Mouse (Mus musculus) spleen, adult 2 months (tissue): ENCODE data around the gene Pus3. TPM values are rescaled to one million over a fixed set of nuclear protein-coding genes. Genes with fewer than 3 reads are reported as not detected.

Experiments
- DNase-seq, 2 experiments: peaks; one replicate each; pipeline versions ENCODE4 v3.0.0 to v3.0.0-alpha.2; 2012 to 2021; ENCODE audit warnings: low spot score in 2 of 2, low read depth in 1 of 2
- H3K27ac ChIP-seq: fragments of 200-500 bp; 2 replicates; pipeline ENCODE4 v1.5.1; 2012; ENCODE audit warnings: low read length, inconsistent platforms; ENCODE audit not compliant: insufficient read depth
- H3K27me3 ChIP-seq: fragments of 200-500 bp; 2 replicates; pipeline ENCODE4 v1.6.1; 2012; ENCODE audit warnings: mild to moderate bottlenecking, moderate library complexity, low read length, inconsistent platforms; ENCODE audit not compliant: control insufficient read depth, insufficient read depth
- H3K36me3 ChIP-seq: fragments of 200-500 bp; 2 replicates; pipeline ENCODE4 v1.6.1; 2012; ENCODE audit warnings: mild to moderate bottlenecking, low read length, inconsistent platforms; ENCODE audit not compliant: control insufficient read depth, insufficient read depth
- H3K4me1 ChIP-seq: fragments of 200-500 bp; 2 replicates; pipeline ENCODE4 v1.6.1; 2011; ENCODE audit warnings: inconsistent platforms; ENCODE audit not compliant: control insufficient read depth, insufficient read depth, insufficient read length
- H3K4me3 ChIP-seq: fragments of 200-500 bp; 2 replicates; pipeline ENCODE4 v1.5.1; 2011; ENCODE audit warnings: mild to moderate bottlenecking, inconsistent platforms; ENCODE audit not compliant: insufficient read depth, insufficient read length; ENCODE audit errors: extremely low read depth
- CTCF ChIP-seq: fragments of 200-500 bp; IDR thresholded peaks from 2 replicates; pipeline ENCODE4 v1.5.1; 2011; ENCODE audit warnings: mild to moderate bottlenecking, inconsistent platforms; ENCODE audit not compliant: insufficient read depth, insufficient read length, insufficient replicate concordance; ENCODE audit errors: extremely low read depth
- POLR2A ChIP-seq: fragments of 200-500 bp; IDR thresholded peaks from 2 replicates; pipeline ENCODE4 v1.6.1; 2011; ENCODE audit warnings: low read depth, low read length, inconsistent platforms
- WGBS: fragments of 180-500 bp; shearing (Covaris S2); methylation state at CpG from one replicate; pipeline ENCODE4 v1.1.7; 2018; 5-methylcytosine and 5-hydroxymethylcytosine counted together
- polyA plus RNA-seq: library from polyadenylated mRNA; depleted of rRNA; stranded (reverse); fragments of >200 nt; gene quantifications from 2 replicates; pipeline ENCODE4 v1.2.3, GENCODE M21; 2012

Gene Pus3
- polyA plus RNA-seq, 1 experiment: 1.6 TPM

- 48% methylated on average over 1 of the region's 1 CpGs for WGBS
- Histone ChIP-seq H3K27me3 (no peaks in the 10 kb centered on the region), H3K36me3 (no peaks in the 10 kb centered on the region), H3K27ac (no peak overlapping the region), H3K4me1 (no peaks in the 10 kb centered on the region), H3K4me3 (no peak overlapping the region)
- TF ChIP-seq CTCF: no peak
- TF ChIP-seq POLR2A: no peak
- no peak for DNase-seq
Observed at GRCm38 (mm10) chr9:35522821-35523515, 35.4 kb upstream of the Pus3 start.

GRCm38 (mm10) chr9:35523541-35523940 is 34.9 kb upstream of the Pus3 start:
- H3K4me1 ChIP-seq: no peaks in the 10 kb centered on the region
- DNase-seq: no peak
- 72% methylated on average over 5 of the region's 5 CpGs for WGBS

GRCm38 (mm10) chr9:35523941-35524411 is 34.4 kb upstream of the Pus3 start:
- Histone ChIP-seq H3K4me1 (no peaks in the 10 kb centered on the region), H3K27ac (no peak overlapping the region), H3K36me3 (no peaks in the 10 kb centered on the region), H3K4me3 (no peak overlapping the region), H3K27me3 (no peaks in the 10 kb centered on the region)
- 17% methylated on average over 7 of the region's 7 CpGs for WGBS
- peak; percentile 30 to 40 for DNase-seq
- TF ChIP-seq POLR2A: no peak
- peak; percentile 60; the same call in 1 of the 2 replicates for TF ChIP-seq CTCF

More at GRCm38 (mm10) chr9:35523541-35523940, 34.9 kb upstream of the Pus3 start:
- H3K27me3 ChIP-seq: no peaks in the 10 kb centered on the region
- no peaks in the 10 kb centered on the region for H3K36me3 ChIP-seq
- no peak overlapping the region for H3K4me3 ChIP-seq
- H3K27ac ChIP-seq: no peak overlapping the region
- TF ChIP-seq POLR2A (no peak), CTCF (no peak)

DNA sequence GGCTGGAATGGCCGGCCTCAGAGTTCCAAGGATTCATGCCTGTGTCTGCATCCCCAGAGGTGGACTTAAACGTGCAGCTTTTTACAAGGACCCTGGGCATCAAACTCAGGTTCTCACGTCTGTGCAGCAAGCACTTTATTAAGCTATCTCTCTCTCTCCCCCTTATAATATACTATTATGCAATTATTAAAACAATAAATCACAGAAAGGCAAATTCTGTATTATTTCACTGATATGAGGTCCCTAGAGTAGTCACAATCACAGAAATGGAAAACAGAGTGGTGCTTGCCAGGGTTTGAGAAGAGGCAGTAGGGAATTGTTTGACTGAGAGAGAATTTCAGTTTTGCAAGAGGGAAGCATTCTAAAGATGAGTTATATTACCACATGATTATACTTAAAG is 29.3 kb upstream of the Pus3 start:
- Histone ChIP-seq H3K36me3 (no peaks in the 10 kb centered on the region), H3K4me3 (no peak overlapping the region), H3K27me3 (no peaks in the 10 kb centered on the region), H3K4me1 (no peaks in the 10 kb centered on the region), H3K27ac (no peak overlapping the region)
- no peak for DNase-seq
- 74% methylated on average over 3 of the region's 3 CpGs for WGBS
- TF ChIP-seq CTCF (no peak), POLR2A (no peak)

GRCm38 (mm10) chr9:35529796-35530195 is 28.6 kb upstream of the Pus3 start:
- no peak for DNase-seq
- Histone ChIP-seq H3K4me1 (no peaks in the 10 kb centered on the region), H3K4me3 (no peak overlapping the region), H3K27me3 (no peaks in the 10 kb centered on the region), H3K36me3 (no peaks in the 10 kb centered on the region), H3K27ac (no peak overlapping the region)
- WGBS: 56% methylated on average over 1 of the region's 1 CpGs
- TF ChIP-seq CTCF (no peak), POLR2A (no peak)

DNA sequence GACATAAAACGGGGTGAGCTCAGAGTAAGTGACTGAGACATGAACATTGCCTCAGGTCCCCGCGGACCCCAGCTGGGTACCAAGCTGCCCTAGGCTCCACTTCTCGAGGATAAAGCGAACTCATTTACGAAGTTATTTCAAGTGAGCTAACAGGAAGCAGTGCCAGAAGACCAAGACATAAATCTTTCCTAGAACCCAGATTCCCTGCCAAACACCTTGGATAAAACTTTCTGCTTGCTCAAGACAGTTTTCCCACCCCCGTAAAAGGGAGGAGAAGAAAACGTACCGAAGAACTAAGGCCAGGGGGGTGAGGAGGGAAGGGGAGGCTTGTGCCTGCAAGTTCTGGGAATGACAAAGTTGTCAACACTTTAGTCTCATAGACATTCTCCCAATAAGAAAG is 25.1 kb upstream of the Pus3 start:
- no peak for TF ChIP-seq POLR2A
- TF ChIP-seq CTCF: no peak
- DNase-seq: no peak
- Histone ChIP-seq H3K27me3 (no peaks in the 10 kb centered on the region), H3K4me3 (no peak overlapping the region), H3K4me1 (no peaks in the 10 kb centered on the region), H3K27ac (no peak overlapping the region), H3K36me3 (no peaks in the 10 kb centered on the region)
- 72% methylated on average over 9 of the region's 9 CpGs for WGBS

DNA sequence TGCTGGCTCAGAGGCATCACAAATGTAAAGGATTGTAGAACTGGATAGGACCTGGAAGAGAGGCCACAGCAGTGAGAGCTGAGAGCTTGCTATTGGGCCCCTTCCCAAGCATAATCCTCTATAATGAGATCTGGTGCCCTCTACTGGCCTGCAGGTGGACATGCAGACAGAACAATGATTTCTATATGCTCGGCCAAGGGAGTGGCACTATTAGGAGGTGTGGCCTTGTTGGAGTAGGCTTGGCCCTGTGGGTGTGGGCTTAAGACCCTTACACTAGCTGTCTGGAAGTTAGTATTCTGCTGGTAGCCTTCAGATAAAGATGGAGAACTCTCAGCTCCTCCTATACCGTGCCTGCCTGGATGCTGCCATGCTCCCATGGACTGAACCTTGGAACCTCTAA is 23.3 kb upstream of the Pus3 start:
- DNase-seq: peak in 1 of 2 experiments; percentile 26
- 27% methylated on average over 2 of the region's 2 CpGs for WGBS
- TF ChIP-seq CTCF (peak; percentile 60; the same call in 1 of the 2 replicates), POLR2A (no peak)
- no peaks in the 10 kb centered on the region for H3K27me3 ChIP-seq
- no peaks in the 10 kb centered on the region for H3K4me1 ChIP-seq
- H3K36me3 ChIP-seq: no peaks in the 10 kb centered on the region
- no peak overlapping the region for H3K27ac ChIP-seq
- no peak overlapping the region for H3K4me3 ChIP-seq
